Mouse (Mus musculus): ENCODE data around the gene Snx7.

Gene Snx7

GRCm38 (mm10) chr3:117817635-117818034 is 51.1 kb downstream of the Snx7 start:
- no peak for DNase-seq (ENCODE audit: low spot score in 2 of 2)

- no peak for DNase-seq (ENCODE audit: low spot score in 2 of 2)
Observed at GRCm38 (mm10) chr3:117814218-117814617, 54.5 kb downstream of the Snx7 start.

- no peak for DNase-seq (ENCODE audit: low spot score in 2 of 2)
Observed at GRCm38 (mm10) chr3:117812135-117812534, 56.6 kb downstream of the Snx7 start.

GRCm38 (mm10) chr3:117805782-117806181 is 63.0 kb downstream of the Snx7 start:
- DNase-seq (ENCODE audit: low spot score in 2 of 2): no peak

- DNase-seq (ENCODE audit: low spot score in 2 of 2): no peak
Observed at GRCm38 (mm10) chr3:117794501-117794900, 74.2 kb downstream of the Snx7 start.

- no peak for DNase-seq (ENCODE audit: low spot score in 2 of 2)
Observed at GRCm38 (mm10) chr3:117791951-117792350, 76.8 kb downstream of the Snx7 start.

- no peak for DNase-seq (ENCODE audit: low spot score in 2 of 2)
Observed at GRCm38 (mm10) chr3:117791273-117791672, 77.5 kb downstream of the Snx7 start.

GRCm38 (mm10) chr3:117788800-117789693 is 79.7 kb downstream of the Snx7 start:
- DNase-seq (ENCODE audit: low spot score in 2 of 2): no peak

- DNase-seq (ENCODE audit: low spot score in 2 of 2): no peak
Observed at GRCm38 (mm10) chr3:117787247-117787646, 81.5 kb downstream of the Snx7 start.

- DNase-seq (ENCODE audit: low spot score in 2 of 2): no peak
Observed at GRCm38 (mm10) chr3:117752151-117752757, 116.5 kb downstream of the Snx7 start.

GRCm38 (mm10) chr3:117751665-117752064 is 117.1 kb downstream of the Snx7 start:
- no peak for DNase-seq (ENCODE audit: low spot score in 2 of 2)

- DNase-seq (ENCODE audit: low spot score in 2 of 2): no peak
Observed at GRCm38 (mm10) chr3:117749256-117749655, 119.5 kb downstream of the Snx7 start.

GRCm38 (mm10) chr3:117739760-117740159 is 129.0 kb downstream of the Snx7 start:
- no peak for DNase-seq (ENCODE audit: low spot score in 2 of 2)

GRCm38 (mm10) chr3:117732661-117733060 is 136.1 kb downstream of the Snx7 start:
- DNase-seq (ENCODE audit: low spot score in 2 of 2): no peak
